Mouse (Mus musculus) T-cell, adult 66 days (primary cell): ENCODE data around the gene Nxpe3. TPM values are rescaled to one million over a fixed set of nuclear protein-coding genes. Genes with fewer than 3 reads are reported as not detected.

Experiments
- total RNA-seq, 2 experiments: library from RNA; stranded (reverse); gene quantifications; 3 replicates in 1 of 2; 4 replicates in 1 of 2; pipeline ENCODE4 v1.2.4; 2023

Gene Nxpe3
- total RNA-seq = 10 to 100 TPM; 26.0 to 28.3 TPM

DNA sequence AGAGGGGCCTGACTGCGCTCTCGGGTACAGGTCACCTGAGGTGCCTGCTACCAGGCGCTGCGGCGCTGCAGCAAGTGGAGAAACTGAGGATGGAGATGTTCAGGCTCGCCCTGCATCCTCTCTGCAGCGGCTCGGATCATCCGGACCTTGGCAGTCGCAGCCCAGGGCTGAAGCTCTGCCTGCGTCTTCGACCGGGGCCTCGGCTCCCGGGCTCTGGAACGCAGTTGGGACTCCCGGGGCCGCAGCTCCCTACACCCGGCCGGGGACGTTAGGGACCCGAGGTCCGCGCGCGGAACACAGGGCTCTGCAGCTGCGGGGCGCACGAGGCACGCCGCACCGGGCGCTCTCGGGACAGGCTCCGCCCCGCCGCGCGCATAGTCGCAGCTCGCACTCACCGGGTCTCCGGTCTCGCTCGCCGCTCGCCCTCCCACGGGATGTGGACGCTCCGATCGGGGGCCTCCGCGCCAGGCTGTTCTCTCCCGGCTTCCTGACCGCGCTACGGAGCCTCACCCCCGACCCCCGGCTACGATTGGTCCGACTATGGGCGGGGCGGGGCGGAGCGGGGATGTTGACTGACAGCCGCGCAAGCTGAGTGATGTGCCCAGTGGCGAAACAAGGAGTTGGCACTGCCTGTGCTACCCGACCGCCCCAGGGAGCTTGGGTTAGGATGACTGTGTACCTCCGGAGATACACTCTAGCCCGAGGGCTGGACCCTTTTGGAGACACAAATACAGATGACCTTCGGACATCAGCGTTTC lies at the start of gene Nxpe3:
Nxpe3 (minus strand) TSS at position 393 of the 758 bp plus-strand sequence.

DNA sequence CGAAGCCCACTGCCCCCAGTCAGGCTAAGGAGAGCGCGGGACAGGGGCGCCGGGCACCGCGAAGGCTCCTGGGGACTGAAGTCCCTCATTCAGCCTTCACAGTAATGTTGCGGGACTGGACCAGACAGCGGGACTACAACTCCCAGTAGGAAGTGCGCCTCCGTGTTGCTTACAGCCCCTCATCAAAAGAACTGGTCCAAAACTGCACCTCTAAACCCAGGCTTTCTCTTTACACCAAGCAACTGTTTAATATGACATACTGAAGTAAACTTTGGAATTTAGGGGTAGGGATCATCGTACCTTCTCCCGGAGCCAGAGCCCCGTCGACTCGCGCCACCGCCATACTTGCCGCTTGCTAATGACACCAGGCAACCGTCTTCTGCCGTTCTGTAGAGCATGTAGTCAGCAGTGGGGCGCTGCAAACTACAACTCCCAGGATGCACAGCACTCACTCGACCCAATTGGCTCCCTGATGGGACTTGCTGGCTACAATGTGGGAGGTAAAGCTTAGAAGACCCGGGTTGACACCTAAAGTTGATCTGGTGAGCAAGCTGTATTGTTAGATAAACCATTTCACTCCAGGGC lies 39.5 kb upstream of the Nxpe3 start, which contains the start of gene Cep97:
Cep97 (minus strand) TSS at position 403 of the 585 bp plus-strand sequence.

DNA sequence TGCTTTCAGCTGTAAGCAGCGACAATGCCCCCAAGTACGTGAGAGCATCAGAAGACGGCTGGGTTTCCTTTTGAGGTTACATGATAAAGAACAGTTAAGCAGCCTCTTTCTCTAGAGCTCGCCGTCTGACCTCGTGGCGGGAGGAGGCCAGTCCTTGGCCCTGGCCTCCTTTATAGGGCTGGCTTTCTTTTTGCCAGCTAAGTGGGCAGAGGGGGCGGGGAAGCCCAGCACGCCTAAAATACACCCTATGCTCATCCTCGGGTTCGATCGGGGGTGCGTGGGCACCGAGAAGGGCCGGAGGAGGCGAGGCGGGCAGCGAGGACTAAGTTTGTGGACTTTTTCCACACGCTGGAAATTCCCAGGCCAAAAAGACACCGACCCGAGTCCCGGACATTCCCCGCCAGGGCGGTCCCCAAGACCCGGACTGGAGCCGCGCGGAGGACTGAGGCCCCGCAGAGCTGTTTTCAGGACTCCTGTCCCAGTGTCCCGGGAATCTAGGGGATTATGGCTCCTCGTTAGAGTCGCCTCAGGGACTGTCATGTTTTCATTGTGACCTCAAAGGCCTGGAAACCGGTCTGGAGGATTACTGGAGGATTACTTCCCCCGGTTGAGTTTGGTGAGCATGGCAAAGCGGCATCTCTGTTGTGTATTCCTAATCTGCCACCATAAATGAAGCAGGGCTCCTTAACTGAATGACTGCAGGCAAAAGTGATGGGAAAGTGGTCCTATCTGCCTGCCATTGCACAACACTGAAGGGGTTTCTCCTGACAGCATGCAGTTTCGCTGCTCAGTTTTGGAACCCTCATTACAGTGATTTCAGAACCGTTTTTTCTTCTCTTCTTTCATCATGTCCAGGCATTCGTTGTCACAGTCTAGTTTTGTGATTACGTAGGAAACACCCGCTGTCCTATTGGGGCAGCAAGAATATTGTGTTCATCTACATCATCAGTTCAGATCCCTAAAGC lies 56.3 kb downstream of the Nxpe3 start, which contains the start of gene Nfkbiz:
Nfkbiz (minus strand) TSS at position 390 of the 965 bp plus-strand sequence.

Other genes starting within 250 kb of the Nxpe3 start
- 100 to 1,000 TPM; 130 to 143 TPM for gene Nfkbiz, start 56.4 kb downstream of the Nxpe3 start, total RNA-seq
- 10 to 100 TPM; 57.5 to 63.3 TPM for gene Cep97, start 39.6 kb upstream of the Nxpe3 start, total RNA-seq
- 1,000 to 10,000 TPM; 1,002 to 1,010 TPM for gene Rpl24, start 71.0 kb upstream of the Nxpe3 start, total RNA-seq
- 10 to 100 TPM; 55.3 to 61.6 TPM for gene Zbtb11, start 78.6 kb upstream of the Nxpe3 start, total RNA-seq
- 100 to 1,000 TPM; 107 to 115 TPM for gene Pcnp, start 134.5 kb upstream of the Nxpe3 start, total RNA-seq
- gene Trmt10c, start 142.5 kb upstream of the Nxpe3 start, total RNA-seq = 10 to 100 TPM; 20.6 to 20.8 TPM
- 10 to 100 TPM; 91.2 to 97.4 TPM for gene Senp7, start 153.1 kb upstream of the Nxpe3 start, total RNA-seq